Mouse (Mus musculus) lung, postnatal 0 days (tissue): Measurements from ENCODE around the gene Olfr918. TPM values are rescaled to one million over a fixed set of nuclear protein-coding genes. Genes with fewer than 3 reads are reported as not detected.

Source experiments
- ATAC-seq: fragments of 200-750 bp; cut with Nextera tagmentation; 2 replicates; pipeline ENCODE4 v1.8.0; 2017; ENCODE audit warnings: moderate library complexity
- DNase-seq: peaks from one replicate; pipeline ENCODE4 v3.0.0-alpha.2; 2016; ENCODE audit warnings: low spot score
- H3K27ac ChIP-seq: fragments of 300-500 bp; sonication (generic); 2 replicates; pipeline ENCODE4 v1.5.1; 2014; ENCODE audit warnings: antibody characterized with exemption, mild to moderate bottlenecking, low read length, mixed read lengths
- H3K27me3 ChIP-seq: fragments of 300-500 bp; sonication (generic); replicated peaks from 2 replicates; pipeline ENCODE4 v1.6.1; 2014; ENCODE audit warnings: low read length, mixed read lengths; ENCODE audit not compliant: insufficient read depth
- H3K36me3 ChIP-seq: fragments of 300-500 bp; sonication (generic); 2 replicates; pipeline ENCODE4 v1.6.1; 2014; ENCODE audit warnings: low read length, mixed read lengths; ENCODE audit not compliant: insufficient read depth
- H3K4me1 ChIP-seq: fragments of 300-500 bp; sonication (generic); 2 replicates; pipeline ENCODE4 v1.6.1; 2014; ENCODE audit warnings: antibody characterized with exemption, low read depth, low read length, mixed read lengths; ENCODE audit not compliant: insufficient read depth
- H3K4me2 ChIP-seq: fragments of 300-500 bp; sonication (generic); replicated peaks from 2 replicates; pipeline ENCODE4 v1.6.1; 2014; ENCODE audit warnings: low read depth, mild to moderate bottlenecking, low read length, moderate library complexity, mixed read lengths
- H3K4me3 ChIP-seq: fragments of 300-500 bp; sonication (generic); 2 replicates; pipeline ENCODE4 v1.5.1; 2014; ENCODE audit warnings: low read depth, low read length
- H3K9ac ChIP-seq: fragments of 300-500 bp; sonication (generic); replicated peaks from 2 replicates; pipeline ENCODE4 v1.6.1; 2014; ENCODE audit warnings: low read depth, mild to moderate bottlenecking
- H3K9me3 ChIP-seq: fragments of 300-500 bp; sonication (generic); 2 replicates; pipeline ENCODE4 v1.6.1; 2016; ENCODE audit warnings: low read length, mixed read lengths
- CTCF ChIP-seq: IDR thresholded peaks from 2 replicates; pipeline ENCODE4 v1.5.1; 2016; ENCODE audit warnings: antibody characterized with exemption, mild to moderate bottlenecking
- EP300 ChIP-seq: IDR thresholded peaks from 2 replicates; pipeline ENCODE4 v1.6.1; 2016; ENCODE audit warnings: antibody characterized with exemption, mild to moderate bottlenecking, control low read depth
- WGBS: fragments of 180-500 bp; shearing (Covaris S2); extraction: QIAGEN DNeasy Blood & Tissue Kit; methylation state at CpG from one replicate; pipeline ENCODE4 v1.1.7; 2014; 5-methylcytosine and 5-hydroxymethylcytosine counted together
- polyA plus RNA-seq: library from polyadenylated mRNA; unstranded; fragments of >200 nt; fragmentation: Nextera tagmentation; extraction: Ambion mirVana; gene quantifications from 2 replicates; pipeline ENCODE4 v1.2.1, GENCODE M21; 2015

Gene Olfr918
- polyA plus RNA-seq, 1 experiment from 2014 or later = not detected

GRCm38 (mm10) chr9:38659775-38660174, 14.6 kb downstream of the Olfr918 start, which contains the start of gene Olfr916:
Gene Olfr916, minus strand, starts transcription at chr9:38659875.
- Histone ChIP-seq H3K4me2 (no peak within 1 kb of the TSS), H3K4me3 (no peak within 1 kb of the TSS), H3K36me3 (no peaks in the 10 kb centered on the region), H3K27ac (no peak within 1 kb of the TSS), H3K27me3 (no peaks in the 10 kb centered on the region), H3K9me3 (no peaks in the 10 kb centered on the region), H3K9ac (no peak within 1 kb of the TSS), H3K4me1 (no peaks in the 10 kb centered on the region)
- ATAC-seq = no peak
- WGBS = 38% methylated on average over 1 of the region's 1 CpGs
- DNase-seq = no peak
- TF ChIP-seq CTCF = no peak
- no peak for TF ChIP-seq EP300

DNA sequence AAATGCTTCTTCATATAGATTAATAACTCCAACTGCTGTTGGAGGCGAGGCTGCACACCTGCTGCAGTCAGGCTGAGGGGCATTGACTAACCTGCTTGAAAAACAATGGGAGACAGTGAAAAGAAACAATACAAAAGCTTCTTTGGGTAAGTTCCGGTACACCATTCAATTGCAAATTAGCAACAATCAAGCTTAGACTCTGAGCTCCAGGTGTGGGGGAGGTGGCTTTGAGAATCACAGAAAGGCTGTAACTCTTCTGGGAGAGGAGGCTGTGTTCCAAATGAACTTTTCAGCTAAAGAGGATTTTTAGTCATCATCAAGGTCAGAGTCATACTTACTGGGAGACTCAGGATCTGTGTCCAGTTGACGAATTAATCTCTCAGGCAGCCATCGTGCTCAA, 42.0 kb downstream of the Olfr918 start:
- TF ChIP-seq CTCF (no peak), EP300 (no peak)
- H3K4me3 ChIP-seq = no peak overlapping the region
- H3K4me1 ChIP-seq = no peaks in the 10 kb centered on the region
- H3K9ac ChIP-seq = no peak overlapping the region
- H3K9me3 ChIP-seq = no peaks in the 10 kb centered on the region
- no peak for ATAC-seq
- 68% methylated on average over 4 of the region's 4 CpGs for WGBS
- no peak for DNase-seq
- no peak overlapping the region for H3K4me2 ChIP-seq
- H3K27ac ChIP-seq = no peak overlapping the region
- no peaks in the 10 kb centered on the region for H3K36me3 ChIP-seq
- H3K27me3 ChIP-seq = no peaks in the 10 kb centered on the region

Other genes with a start within 250 kb of the Olfr918 start
- gene Olfr901, start 245.1 kb downstream of the Olfr918 start, polyA plus RNA-seq = not detected in 2 replicates
- gene Olfr902, start 226.9 kb downstream of the Olfr918 start, polyA plus RNA-seq = not detected in 2 replicates
- not detected in 2 replicates for gene Olfr904, start 211.5 kb downstream of the Olfr918 start, polyA plus RNA-seq
- gene Olfr905, start 203.5 kb downstream of the Olfr918 start, polyA plus RNA-seq = not detected in 2 replicates
- not detected in 2 replicates for gene Olfr906, start 187.5 kb downstream of the Olfr918 start, polyA plus RNA-seq
- not detected in 2 replicates for gene Olfr907, start 178.8 kb downstream of the Olfr918 start, polyA plus RNA-seq
- not detected in 2 replicates for gene Olfr911-ps1, start 153.0 kb downstream of the Olfr918 start, polyA plus RNA-seq
- gene Olfr910, start 136.8 kb downstream of the Olfr918 start, polyA plus RNA-seq = not detected in 2 replicates
- not detected in 2 replicates for gene Olfr912, start 94.4 kb downstream of the Olfr918 start, polyA plus RNA-seq
- gene Olfr913, start 81.8 kb downstream of the Olfr918 start, polyA plus RNA-seq = not detected in 2 replicates
- not detected in 2 replicates for gene Olfr914, start 69.5 kb downstream of the Olfr918 start, polyA plus RNA-seq
- gene Olfr916, start 14.7 kb downstream of the Olfr918 start, polyA plus RNA-seq = not detected in 2 replicates
- not detected in 2 replicates for gene Olfr917, start 8.8 kb downstream of the Olfr918 start, polyA plus RNA-seq
- not detected in 2 replicates for gene Olfr919, start 29.1 kb upstream of the Olfr918 start, polyA plus RNA-seq
- 30.3 and 34.9 TPM in 2 replicates for gene Vwa5a, start 43.7 kb upstream of the Olfr918 start, polyA plus RNA-seq
- gene Olfr920, start 77.7 kb upstream of the Olfr918 start, polyA plus RNA-seq = 0.14 and 0.17 TPM in 2 replicates
- gene Olfr921, start 98.5 kb upstream of the Olfr918 start, polyA plus RNA-seq = not detected in 2 replicates
- not detected in 2 replicates for gene Olfr922, start 140.0 kb upstream of the Olfr918 start, polyA plus RNA-seq
- gene Olfr923, start 151.9 kb upstream of the Olfr918 start, polyA plus RNA-seq = not detected in 2 replicates
- gene Olfr924, start 169.8 kb upstream of the Olfr918 start, polyA plus RNA-seq = not detected in 2 replicates
- gene Olfr26, start 180.5 kb upstream of the Olfr918 start, polyA plus RNA-seq = not detected in 2 replicates
- gene Olfr926, start 202.5 kb upstream of the Olfr918 start, polyA plus RNA-seq = not detected in 2 replicates